Mouse (Mus musculus): ENCODE measurements at regions not wholly inside any gene's neighbourhood (a gene's known extent, or its start where the extent isn't known, plus 50 kb on each side); places are given as distances from the start of the nearest gene placed in this dataset.

GRCm38 (mm10) chr15:96749534-96750256 is 50.2 kb upstream of the Slc38a2 start:
- no peak for DNase-seq (ENCODE audit: low spot score in 2 of 2)

Measured in gastrocnemius, adult 8-10 months (tissue).